Mouse (Mus musculus): ENCODE data around the gene Plcz1.

Gene Plcz1

GRCm38 (mm10) chr6:140041357-140041756 lies at the start of gene Plcz1:
TSS of gene Plcz1 (minus strand) at chr6:140041457.
- no peak for DNase-seq (ENCODE audit: low spot score in 2 of 2)

- no peak for DNase-seq (ENCODE audit: low spot score in 2 of 2)
Observed at GRCm38 (mm10) chr6:140089855-140090254, 48.6 kb upstream of the Plcz1 start.

DNA sequence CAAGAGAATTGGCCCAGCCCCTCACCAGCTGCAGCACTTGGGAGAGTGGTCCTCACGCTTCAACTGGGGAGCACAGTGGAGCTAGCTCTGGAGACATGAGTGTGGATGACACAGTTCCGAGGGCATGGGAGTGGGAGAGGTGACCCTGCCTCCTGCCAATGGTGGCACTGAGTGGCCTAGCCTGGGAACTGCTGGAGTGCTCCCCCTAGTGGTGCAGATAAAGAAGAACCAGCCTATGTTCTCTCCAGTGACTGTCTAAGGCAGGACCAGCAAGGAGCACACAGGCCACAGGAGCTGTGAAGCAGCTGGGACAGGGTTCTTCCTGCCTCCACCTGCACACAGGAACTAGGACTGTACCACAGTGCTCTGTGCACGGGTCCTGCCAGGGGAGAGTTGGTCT lies 40.5 kb upstream of the Plcz1 start:
- DNase-seq (ENCODE audit: low spot score in 2 of 2) = no peak

- no peak for DNase-seq (ENCODE audit: low spot score in 2 of 2)
Observed at GRCm38 (mm10) chr6:140080933-140081332, 39.7 kb upstream of the Plcz1 start.

- no peak for DNase-seq (ENCODE audit: low spot score in 2 of 2)
Observed at GRCm38 (mm10) chr6:140069177-140069576, 27.9 kb upstream of the Plcz1 start.

- DNase-seq (ENCODE audit: low spot score in 2 of 2) = no peak
Observed at GRCm38 (mm10) chr6:140054271-140054928, 13.1 kb upstream of the Plcz1 start.

- peak in 1 of 2 experiments; percentile 22 for DNase-seq (ENCODE audit: low spot score in 2 of 2)
Observed at GRCm38 (mm10) chr6:140051476-140051875, 10.2 kb upstream of the Plcz1 start.

DNA sequence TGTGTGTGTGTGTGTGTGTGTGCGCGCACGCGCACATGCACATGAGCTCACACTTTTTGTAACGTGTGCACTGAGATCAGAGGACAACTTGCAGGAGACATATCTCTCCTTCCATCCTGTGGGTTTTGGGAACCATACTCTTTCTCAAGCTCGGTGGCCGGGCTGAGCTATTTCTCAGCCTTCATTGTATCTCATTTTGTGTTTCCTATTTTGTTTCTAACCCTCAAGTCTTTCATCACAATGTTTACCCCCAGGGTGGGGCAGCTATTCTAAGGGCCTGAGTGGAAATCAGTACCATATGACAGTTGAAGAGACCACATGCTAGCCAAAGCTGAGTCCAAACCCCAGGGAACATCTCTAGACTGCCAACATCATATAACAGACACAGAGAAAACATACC lies 305 bp downstream of the Plcz1 start, which contains the start of gene Capza3:
Gene Capza3 (plus strand): TSS at position 301 of the 400 bp plus-strand sequence.
- no peak for DNase-seq (ENCODE audit: low spot score in 2 of 2)

DNA sequence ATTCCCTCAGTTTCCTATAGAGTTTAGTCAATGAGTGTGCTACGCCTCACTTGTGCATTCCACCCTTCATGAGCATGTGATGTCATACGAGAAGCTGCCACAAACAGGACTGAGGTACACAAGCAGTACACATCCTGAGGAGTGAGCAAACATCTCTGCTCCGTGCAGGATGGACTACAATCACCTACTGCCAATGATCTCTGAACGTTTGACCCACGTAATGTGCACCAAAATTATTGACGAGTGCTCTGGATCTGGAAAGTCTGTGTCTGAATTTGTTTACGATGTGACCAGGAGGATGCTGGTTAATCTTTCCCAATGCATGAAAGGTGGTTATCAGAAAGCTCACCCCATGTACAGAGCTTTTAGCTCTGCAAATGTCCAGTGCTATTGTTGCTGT lies 16.9 kb downstream of the Plcz1 start:
- no peak for DNase-seq (ENCODE audit: low spot score in 2 of 2)

GRCm38 (mm10) chr6:140005181-140005580 lies 36.1 kb downstream of the Plcz1 start:
- no peak for DNase-seq (ENCODE audit: low spot score in 2 of 2)

GRCm38 (mm10) chr6:139989597-139989996 lies 51.7 kb downstream of the Plcz1 start:
- no peak for DNase-seq (ENCODE audit: low spot score in 2 of 2)

GRCm38 (mm10) chr6:139989075-139989474 lies 52.2 kb downstream of the Plcz1 start:
- no peak for DNase-seq (ENCODE audit: low spot score in 2 of 2)

DNA sequence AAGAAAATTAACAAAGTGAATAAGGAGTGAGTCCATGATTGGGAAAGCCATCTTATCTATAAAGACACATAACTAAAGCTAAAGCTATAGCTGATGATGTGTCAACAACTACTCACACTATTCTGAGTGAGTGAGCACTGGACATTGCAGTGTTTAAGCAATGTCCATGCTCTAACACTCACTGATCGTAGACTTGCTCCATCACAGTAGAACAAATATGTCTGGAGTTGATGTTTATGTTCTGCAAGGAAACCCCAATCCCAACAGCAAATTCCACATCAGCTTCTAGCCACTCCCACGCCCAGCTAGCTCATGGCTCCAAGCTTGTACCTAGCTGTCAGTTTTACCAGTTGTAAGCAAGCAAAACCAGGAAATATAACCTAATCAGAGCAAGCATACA lies 54.7 kb downstream of the Plcz1 start:
- no peak for DNase-seq (ENCODE audit: low spot score in 2 of 2)

DNA sequence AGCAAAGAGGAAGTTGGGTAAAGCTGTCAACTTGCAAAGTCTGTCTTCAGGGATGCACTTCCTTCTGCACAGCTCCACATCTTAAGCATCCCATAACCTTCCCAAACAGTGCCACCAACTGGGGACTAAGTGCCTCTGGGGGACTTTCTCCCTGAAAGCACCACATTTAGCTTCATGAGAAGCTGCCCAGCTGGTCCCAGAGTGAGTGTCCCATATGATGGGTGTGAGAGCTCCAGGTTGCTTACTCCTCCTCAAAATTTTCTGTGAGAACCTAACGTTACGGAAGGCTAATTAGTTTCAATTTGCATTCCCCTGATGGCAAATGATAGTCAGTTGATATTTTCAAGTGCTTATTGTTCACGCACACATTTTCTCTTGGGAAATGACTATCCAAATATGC lies 57.2 kb downstream of the Plcz1 start:
- DNase-seq (ENCODE audit: low spot score in 2 of 2) = no peak

DNA sequence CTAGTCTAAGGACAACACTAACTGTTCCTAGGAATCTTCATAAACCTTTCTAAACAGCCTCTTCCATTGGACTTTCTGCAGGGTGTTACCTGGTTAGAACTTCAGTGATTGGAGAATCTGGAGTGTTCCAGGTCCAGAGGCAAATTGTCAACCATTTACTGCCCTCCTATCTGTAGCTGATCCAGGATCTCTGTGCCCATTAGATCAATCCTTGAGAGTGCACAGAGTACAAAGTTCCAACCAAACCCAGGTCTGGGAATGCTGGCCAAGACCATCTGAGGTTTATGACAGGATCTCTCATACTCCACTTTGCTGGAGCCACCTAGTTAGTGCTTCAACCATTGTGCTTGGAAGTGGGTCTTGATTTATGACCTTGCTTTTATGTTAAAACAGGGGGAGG lies 60.2 kb downstream of the Plcz1 start:
- no peak for DNase-seq (ENCODE audit: low spot score in 2 of 2)

DNA sequence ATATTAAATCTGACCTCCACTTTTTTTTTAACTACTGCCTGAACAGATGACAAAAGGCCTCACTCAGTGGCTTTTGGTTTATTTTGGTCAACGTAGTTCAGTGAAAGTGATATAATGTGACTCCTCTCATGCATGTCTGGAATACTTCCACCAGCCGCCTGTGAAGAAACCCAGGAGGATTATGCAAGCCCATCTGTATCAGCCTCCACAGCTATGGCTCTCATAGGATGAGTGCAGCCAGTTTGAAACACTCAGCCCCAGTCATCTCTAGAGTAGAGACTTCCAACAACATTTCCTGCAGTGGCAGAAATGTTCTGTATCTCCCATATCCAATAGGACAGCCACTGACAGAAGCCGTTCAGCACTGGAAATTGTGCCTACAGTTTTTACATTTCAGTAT lies 63.1 kb downstream of the Plcz1 start:
- no peak for DNase-seq (ENCODE audit: low spot score in 2 of 2)

DNA sequence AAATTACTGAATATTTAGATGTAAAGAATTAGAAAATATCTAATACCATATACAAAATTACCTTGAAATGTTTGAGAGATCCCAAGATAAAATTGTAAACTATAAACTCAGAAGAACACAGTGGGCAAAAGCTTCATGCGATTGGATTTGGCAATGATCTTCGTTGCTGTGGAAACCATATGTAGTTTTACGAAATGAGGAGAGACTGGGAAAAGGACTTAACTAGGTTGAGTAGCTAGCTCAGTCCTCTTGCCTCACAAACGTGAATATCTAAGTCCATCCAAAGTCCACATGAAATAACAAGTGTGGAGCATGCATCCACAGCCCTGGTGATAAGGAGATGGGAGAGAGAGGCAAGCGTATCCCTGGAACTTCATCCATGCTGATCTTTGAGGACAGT lies 66.6 kb downstream of the Plcz1 start:
- no peak for DNase-seq (ENCODE audit: low spot score in 2 of 2)

GRCm38 (mm10) chr6:139971608-139972298 lies 69.5 kb downstream of the Plcz1 start:
- no peak for DNase-seq (ENCODE audit: low spot score in 2 of 2)

DNA sequence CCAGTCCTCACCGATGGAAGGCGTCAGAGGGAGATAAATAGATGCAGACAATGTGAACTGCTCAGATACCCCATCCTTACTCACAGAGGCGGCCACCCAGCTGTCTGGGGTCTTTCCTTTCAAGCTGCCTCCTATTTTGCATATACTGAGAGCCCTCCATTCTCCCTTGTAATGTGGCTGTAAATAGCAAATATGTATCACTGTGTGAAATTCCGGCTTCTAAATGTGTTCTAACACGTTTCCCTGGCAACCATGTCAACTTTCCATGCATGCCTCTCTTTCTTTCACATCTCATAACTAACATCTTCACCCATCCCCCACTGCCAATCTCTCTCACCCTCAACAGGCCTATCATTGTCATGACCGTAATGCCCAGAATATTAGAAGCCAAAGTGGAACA lies 74.6 kb downstream of the Plcz1 start:
- no peak for DNase-seq (ENCODE audit: low spot score in 2 of 2)

DNA sequence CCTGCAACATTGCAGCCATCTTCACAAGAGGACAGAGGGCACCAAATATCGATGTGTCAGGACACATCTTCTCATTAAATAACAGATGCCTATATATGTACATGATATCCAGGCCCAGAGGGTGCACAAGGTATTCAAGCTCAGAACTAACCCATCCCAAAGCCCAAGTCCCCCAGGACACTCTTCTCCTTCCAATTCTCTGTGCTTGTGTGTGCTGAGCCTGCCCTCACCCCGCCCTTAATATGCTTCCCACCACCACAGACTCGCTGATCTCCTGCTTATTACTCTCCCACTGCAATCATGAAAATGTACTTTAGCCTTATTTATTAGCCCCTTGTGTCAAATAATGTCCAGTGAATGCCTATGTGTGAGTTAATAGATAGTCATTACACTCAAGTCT lies 76.4 kb downstream of the Plcz1 start:
- no peak for DNase-seq (ENCODE audit: low spot score in 2 of 2)

- DNase-seq (ENCODE audit: low spot score in 2 of 2) = no peak
Observed at GRCm38 (mm10) chr6:139963775-139964174, 77.5 kb downstream of the Plcz1 start.

GRCm38 (mm10) chr6:139957531-139958241 lies 83.6 kb downstream of the Plcz1 start:
- no peak for DNase-seq (ENCODE audit: low spot score in 2 of 2)

GRCm38 (mm10) chr6:139953596-139953995 lies 87.7 kb downstream of the Plcz1 start:
- no peak for DNase-seq (ENCODE audit: low spot score in 2 of 2)

Measured in spleen, postnatal 4 days (tissue).